Mouse (Mus musculus) gastrocnemius, postnatal 4 days (tissue): Measurements from ENCODE around the gene Eepd1. TPM values are rescaled to one million over a fixed set of nuclear protein-coding genes. Genes with fewer than 3 reads are reported as not detected.
A peak's percentile ranks its signal among the peaks of the same experiment; 100 is the strongest.

Experiments
- DNase-seq, 2 experiments: peaks; one replicate each; pipeline ENCODE4 v3.0.0; 2021 to 2022; ENCODE audit warnings: low spot score in 2 of 2, mixed read lengths in 2 of 2
- total RNA-seq, 2 experiments: library from RNA; stranded (reverse); gene quantifications; 2 replicates each; pipeline ENCODE4 v1.2.3; 2021

Eepd1 gene
- total RNA-seq, 2 experiments from 2014 or later = 33.1 to 35.5 TPM

DNA sequence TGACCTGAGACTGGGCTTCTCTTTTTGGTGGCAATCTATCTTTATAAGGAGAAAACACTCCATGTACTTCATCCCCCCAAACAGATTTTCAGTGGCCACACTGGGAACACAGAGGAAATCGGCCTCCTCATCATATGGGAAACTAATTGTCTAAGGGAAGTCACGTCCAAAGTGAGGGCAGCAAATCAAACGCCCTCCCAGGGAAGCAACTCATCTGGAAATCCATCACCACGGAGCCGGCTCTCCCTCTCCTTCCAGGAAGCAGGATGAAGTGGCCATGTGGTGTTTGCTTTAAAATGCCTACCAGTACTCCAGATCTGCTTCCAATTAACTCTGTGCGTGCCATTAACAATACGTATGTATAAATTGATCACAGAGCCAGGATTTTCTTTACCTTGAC is 92.4 kb downstream of the Eepd1 start:
- DNase-seq = no peak

DNA sequence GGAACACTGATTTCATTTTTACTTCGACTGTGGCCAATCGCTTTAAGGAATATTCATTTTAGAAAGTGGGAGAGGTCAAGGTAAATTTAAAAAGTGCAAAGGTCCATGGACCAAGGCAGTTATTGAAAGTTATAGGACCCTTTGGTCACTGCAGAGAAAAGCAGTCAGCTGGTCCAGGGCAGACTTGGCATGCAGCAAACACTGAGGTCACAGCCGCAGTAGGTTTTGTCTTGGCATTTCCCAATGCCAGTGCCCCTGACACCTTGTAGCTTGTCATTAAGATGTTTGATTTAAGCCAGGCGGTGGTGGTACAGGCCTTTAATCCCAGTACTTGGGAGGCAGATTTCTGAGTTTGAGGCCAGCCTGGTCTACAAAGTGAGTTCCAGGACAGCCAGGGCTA is 92.8 kb downstream of the Eepd1 start:
- DNase-seq = no peak

DNA sequence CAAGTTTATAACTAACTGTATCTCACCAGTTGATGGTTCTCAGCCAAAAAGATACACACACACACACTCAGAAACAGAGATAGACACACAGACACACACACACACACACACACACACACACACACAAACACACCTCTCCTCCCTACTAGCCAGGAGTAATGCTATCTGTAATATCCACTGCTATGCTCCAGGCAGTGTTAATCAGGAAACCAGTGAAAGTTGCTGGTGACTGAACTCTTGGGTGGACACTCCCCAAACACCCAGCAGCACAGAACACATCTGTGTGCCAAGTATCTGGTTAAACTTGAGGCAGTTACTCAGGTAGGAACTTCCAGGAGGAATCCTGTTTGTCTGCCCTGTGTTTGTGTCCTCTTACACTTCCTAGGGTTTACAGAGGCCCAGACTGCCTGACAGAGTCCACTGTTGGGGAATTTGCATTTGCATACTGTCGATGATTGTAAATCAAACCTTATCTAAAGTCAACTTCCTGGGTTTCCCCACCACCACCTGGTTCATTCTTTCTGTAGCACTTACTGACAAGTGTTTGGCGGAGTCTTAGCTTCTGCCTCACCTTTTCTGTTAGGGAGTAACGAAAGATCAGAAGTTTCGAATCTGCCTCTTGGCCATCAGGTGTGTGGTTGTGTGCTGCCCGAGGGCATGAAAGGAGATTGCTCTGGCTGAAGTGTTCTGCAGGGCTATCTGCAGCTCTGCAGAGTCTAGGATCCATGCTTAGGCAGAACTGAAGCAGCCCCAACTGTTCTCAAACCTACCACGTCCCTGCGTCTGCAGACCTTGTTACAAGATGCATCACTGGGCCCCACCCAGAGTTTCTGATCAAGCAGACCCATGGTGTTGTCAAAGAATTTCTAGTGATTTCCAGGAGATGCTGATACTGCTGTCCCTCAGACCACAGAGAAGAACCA is 97.6 kb downstream of the Eepd1 start:
- DNase-seq = no peak

DNA sequence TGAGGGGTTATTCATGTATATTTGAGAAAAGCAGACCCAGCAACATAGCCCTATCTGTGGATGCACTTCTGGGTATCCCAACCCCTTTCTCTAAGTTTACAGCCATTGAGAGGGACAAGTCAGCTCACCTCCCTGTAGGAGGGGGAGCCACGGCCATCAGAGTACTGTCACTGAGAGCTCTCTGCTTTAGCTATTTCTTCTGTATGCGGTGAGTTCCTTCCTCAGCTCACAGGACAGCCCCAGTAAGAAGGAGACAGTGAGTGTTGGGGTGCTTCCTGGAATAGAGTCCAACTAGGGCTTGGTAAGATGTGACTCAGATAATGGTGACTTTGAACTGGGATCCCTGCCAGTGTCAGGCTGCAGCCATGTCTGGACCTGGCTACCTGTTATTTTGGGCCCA is 102.3 kb downstream of the Eepd1 start:
- DNase-seq = no peak

DNA sequence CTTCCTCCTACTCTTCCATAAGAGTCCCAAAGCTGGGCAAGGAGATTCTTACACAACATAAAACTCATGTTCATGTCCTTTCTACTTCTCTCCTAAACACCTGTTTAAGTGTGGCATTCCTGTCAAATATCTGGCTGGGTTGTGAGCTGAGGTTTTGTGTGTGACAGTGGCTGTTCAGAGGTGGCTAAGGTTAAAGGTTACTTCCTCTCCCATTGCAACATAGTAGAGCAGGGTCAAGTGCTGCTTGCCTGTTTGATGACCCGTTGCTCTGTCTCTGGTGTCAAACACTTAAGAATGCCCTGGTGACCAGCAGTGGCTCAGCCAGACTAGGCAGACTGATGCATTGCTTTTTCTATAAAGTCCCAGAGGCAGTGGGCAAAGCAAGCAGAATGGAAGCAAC is 104.3 kb downstream of the Eepd1 start:
- no peak for DNase-seq

DNA sequence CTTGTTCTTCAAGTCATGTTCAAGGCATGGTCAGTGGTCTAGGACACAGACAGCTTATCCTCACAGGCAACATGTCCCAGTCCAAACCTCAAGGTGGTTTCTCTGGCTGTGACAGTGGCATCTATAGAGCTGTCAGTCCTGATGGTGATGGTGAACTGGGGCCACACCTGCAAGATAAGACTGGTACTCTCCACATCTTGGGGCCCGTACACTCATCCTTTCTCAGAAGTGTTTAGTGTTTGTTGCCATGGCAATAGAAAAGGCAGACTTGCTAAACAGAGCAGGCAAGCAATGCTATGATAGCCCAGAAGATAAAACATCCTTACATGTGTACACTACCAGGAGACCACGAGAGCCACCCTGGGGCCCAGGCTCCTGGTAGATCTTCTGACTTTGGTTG is 107.2 kb downstream of the Eepd1 start:
- DNase-seq = no peak

DNA sequence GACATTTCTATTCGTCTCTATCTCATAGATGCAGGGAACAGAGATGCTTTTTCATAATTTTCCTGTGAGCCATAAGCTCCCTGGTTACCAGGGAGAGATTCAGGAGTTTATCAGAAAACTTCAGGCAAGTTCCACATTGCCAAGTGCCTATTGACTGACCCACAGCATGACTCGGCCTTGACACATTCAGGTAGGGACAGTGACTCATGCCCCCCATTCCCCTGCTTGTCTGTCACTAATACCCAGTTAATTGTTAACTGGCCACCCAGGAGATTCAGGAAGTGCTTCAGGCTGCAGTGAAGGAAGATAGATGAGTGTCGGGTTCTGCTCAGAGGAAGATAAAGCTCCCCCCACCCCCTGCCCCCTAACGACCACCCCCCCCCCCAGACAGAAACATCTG is 109.4 kb downstream of the Eepd1 start:
- no peak for DNase-seq

DNA sequence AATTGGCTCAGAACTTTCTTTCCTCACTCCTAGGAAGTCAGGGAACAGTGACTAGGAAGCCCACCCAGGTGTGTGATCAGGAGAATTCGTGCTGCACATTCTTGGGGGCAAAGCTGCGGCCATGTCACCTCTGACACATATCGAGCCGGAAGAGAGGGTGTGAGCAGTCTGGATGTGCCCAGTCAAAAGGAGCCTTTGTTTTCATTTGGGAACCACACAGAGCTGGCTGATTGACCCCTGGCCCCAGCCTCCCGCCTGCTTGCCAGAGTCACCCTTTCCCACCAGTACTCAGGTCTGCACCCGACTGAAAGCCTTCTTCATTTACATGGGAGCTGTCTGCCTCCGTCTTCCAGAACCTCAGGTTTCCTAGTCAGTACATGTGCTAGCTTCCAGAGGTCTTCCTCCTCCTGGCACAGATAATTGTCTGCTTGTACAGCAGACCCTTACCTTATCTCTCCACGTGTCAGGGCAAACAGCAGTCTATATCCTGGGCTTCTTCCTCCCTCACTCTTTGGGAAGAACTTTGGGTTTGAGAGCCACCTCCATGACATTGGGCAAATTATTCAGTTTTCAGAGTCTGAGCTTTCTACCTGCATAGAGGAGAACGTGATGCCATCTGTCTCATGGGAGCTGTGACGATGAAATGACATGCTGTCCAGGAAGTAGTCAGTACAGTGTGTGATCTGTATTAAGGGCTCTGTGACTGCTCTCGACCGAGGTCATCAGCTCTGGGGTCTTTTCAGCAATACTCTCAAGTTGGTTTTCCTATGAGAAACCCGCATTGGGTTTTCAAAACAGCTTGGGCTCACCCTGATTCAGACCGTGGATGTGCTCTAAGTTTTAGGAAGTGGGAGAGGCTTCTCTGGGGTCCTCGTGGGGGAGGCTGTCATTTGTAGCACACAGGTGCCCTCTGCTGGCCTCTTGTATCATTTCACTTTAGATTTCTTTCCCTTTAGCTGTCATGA is 110.3 kb downstream of the Eepd1 start:
- peak in 1 of 2 experiments; percentile 24 for DNase-seq

DNA sequence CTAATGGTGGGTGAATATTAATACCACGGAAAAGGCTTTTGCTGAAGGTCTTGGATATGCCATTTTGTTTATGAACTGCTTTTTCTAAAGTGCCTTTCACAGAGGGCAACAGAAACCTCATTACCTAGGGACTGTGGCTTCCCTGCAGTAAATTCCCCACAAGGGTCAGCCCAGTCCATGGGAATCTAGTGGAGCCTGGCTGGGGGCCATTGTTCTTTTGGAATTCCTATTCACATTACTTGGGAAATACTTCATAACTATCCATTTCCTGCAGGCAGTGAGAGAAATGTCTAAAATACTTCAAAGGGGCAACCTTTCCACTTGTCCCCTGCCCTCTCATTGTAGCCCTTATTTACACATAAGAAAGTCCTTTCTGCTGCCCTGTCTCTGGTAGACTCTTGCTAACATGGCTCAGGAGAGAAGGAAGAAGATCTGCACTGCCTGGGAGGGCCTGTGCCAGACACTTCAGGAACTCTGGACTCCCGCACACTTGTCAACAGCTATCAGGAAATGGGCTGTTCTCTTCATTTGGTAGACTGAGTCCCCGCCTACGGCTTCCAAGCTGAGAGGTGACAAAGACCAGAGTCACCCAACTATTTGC is 111.1 kb downstream of the Eepd1 start:
- peak in 1 of 2 experiments; percentile 45 for DNase-seq

DNA sequence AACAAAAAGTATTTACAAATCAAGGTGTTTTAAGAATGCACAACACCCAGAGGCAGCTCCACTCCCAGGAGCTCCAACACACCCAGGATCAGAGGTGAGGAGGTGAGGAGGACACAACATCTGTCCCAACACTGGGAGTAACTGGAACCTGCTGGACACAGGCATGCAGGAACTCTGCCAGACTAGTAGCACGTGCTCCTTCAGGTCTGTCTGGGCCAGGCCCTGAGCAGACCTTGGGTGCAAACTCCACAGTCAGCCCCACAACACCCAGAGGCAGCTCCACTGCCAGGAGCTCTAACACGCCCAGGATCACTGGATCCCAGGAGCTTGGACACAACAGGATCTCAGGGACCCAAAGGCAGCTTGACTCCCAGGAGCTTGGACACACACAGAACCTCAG is 143.4 kb downstream of the Eepd1 start:
- no peak for DNase-seq

DNA sequence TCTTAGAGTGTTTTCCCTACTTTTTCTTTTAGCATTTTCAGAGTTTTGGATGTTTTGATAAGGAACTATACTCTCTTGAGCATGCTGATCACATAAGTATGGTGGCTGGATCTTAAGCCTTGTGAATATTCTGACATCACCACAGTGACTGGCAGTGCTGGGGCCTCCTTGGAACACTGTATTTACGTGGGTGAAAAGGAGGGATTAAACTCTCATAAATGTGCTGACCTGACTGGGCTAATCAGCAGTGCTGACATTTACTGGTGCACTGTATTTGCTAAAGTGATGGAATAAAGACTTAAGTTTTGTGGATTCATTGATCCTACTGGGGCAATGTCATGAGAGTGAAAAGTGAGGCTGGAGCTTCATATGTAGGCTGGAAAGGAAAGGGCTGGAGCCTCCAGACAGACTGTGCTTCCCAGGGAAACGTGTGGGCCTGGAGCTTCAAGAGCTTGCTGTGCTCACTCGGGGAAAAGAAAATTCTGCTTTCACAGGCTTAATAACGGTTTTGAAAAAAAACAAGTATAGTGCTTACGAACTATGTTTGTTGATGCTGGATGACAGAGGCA is 148.3 kb downstream of the Eepd1 start:
- DNase-seq = no peak

Other genes starting within 250 kb of the Eepd1 start
- gene Sept7, start 229.1 kb upstream of the Eepd1 start, total RNA-seq = 100 to 1,000 TPM; 157 to 170 TPM